Mouse (Mus musculus): ENCODE measurements around the gene Rft1. TPM values are rescaled to one million over a fixed set of nuclear protein-coding genes. Genes with fewer than 3 reads are reported as not detected.

Rft1 gene
- total RNA-seq, 2 experiments from 2014 or later = 3.8 to 4.3 TPM

- no peak for DNase-seq
- intact Hi-C loops (cut with DNase I) = no loop called here
Observed at GRCm38 (mm10) chr14:30666604-30667003, 12.4 kb downstream of the Rft1 start.

GRCm38 (mm10) chr14:30670161-30670560, 16.0 kb downstream of the Rft1 start:
- intact Hi-C loops (cut with DNase I) = loop anchor here (5.0 kb wide), 1 partner anchor 533 kb away; no protein-coding TSS in a partner anchor

GRCm38 (mm10) chr14:30671095-30671985, 17.2 kb downstream of the Rft1 start:
- DNase-seq = no peak
- intact Hi-C loops (cut with DNase I) = loop anchor here (5.0 kb wide), 1 partner anchor 534 kb away; no protein-coding TSS in a partner anchor

More at GRCm38 (mm10) chr14:30670161-30670560, 16.0 kb downstream of the Rft1 start:
- DNase-seq = no peak

- DNase-seq = peak; percentile 79 to 84
- intact Hi-C loops (cut with DNase I) = loop anchor here (1.0 to 5.0 kb wide), 2 partner anchors 81 to 535 kb away; no protein-coding TSS in a partner anchor
Observed at GRCm38 (mm10) chr14:30671986-30672312, 17.8 kb downstream of the Rft1 start.

- DNase-seq = no peak
- intact Hi-C loops (cut with DNase I) = loop anchor here (5.0 kb wide), 1 partner anchor 538 kb away; no protein-coding TSS in a partner anchor
Observed at GRCm38 (mm10) chr14:30674947-30675346, 20.8 kb downstream of the Rft1 start.

- DNase-seq = no peak
- intact Hi-C loops (cut with DNase I) = no loop called here
Observed at GRCm38 (mm10) chr14:30682131-30682530, 28.0 kb downstream of the Rft1 start.

GRCm38 (mm10) chr14:30690685-30691084, 36.5 kb downstream of the Rft1 start:
- intact Hi-C loops (cut with DNase I) = no loop called here

GRCm38 (mm10) chr14:30692439-30692838, 38.3 kb downstream of the Rft1 start:
- intact Hi-C loops (cut with DNase I) = no loop called here
- no peak for DNase-seq

More at GRCm38 (mm10) chr14:30690685-30691084, 36.5 kb downstream of the Rft1 start:
- DNase-seq = no peak

- no peak for DNase-seq
- intact Hi-C loops (cut with DNase I) = loop anchor here (2.0 to 5.0 kb wide), 2 partner anchors 172 to 188 kb away; no protein-coding TSS in a partner anchor
Observed at GRCm38 (mm10) chr14:30694786-30695185, 40.6 kb downstream of the Rft1 start.

- DNase-seq = peak; percentile 48 to 56
- intact Hi-C loops (cut with DNase I) = loop anchor here (2.0 to 5.0 kb wide), 2 partner anchors 171 to 187 kb away; no protein-coding TSS in a partner anchor
Observed at GRCm38 (mm10) chr14:30695609-30696008, 41.4 kb downstream of the Rft1 start.

- intact Hi-C loops (cut with DNase I) = loop anchor here (5.0 kb wide), 1 partner anchor 185 kb away; no protein-coding TSS in a partner anchor
- DNase-seq = no peak
Observed at GRCm38 (mm10) chr14:30697407-30698052, 43.4 kb downstream of the Rft1 start.

- intact Hi-C loops (cut with DNase I) = loop anchor here (5.0 kb wide), 1 partner anchor 183 kb away; no protein-coding TSS in a partner anchor
- DNase-seq = peak in 1 of 2 experiments; percentile 33
Observed at GRCm38 (mm10) chr14:30699656-30700055, 45.5 kb downstream of the Rft1 start.

- intact Hi-C loops (cut with DNase I) = no loop called here
Observed at GRCm38 (mm10) chr14:30702512-30702911, 48.4 kb downstream of the Rft1 start.

GRCm38 (mm10) chr14:30703079-30703478, 48.9 kb downstream of the Rft1 start:
- DNase-seq = no peak
- intact Hi-C loops (cut with DNase I) = no loop called here

More at GRCm38 (mm10) chr14:30702512-30702911, 48.4 kb downstream of the Rft1 start:
- no peak for DNase-seq

GRCm38 (mm10) chr14:30704098-30704855, 50.1 kb downstream of the Rft1 start:
- intact Hi-C loops (cut with DNase I) = no loop called here
- DNase-seq = no peak

GRCm38 (mm10) chr14:30711892-30712291, 57.7 kb downstream of the Rft1 start:
- intact Hi-C loops (cut with DNase I) = no loop called here
- DNase-seq = no peak

- intact Hi-C loops (cut with DNase I) = no loop called here
- DNase-seq = no peak
Observed at GRCm38 (mm10) chr14:30713769-30714168, 59.6 kb downstream of the Rft1 start.

- intact Hi-C loops (cut with DNase I) = loop anchor here (5.0 kb wide), 1 partner anchor 152 kb away; no protein-coding TSS in a partner anchor
- DNase-seq = no peak
Observed at GRCm38 (mm10) chr14:30714799-30715617, 60.8 kb downstream of the Rft1 start, which contains the start of gene Sfmbt1. Gene Sfmbt1 (plus strand): TSS chr14:30714849.

- DNase-seq = peak; percentile 72
- intact Hi-C loops (cut with DNase I) = loop anchor here (5.0 kb wide), 1 partner anchor 152 kb away; no protein-coding TSS in a partner anchor
Observed at GRCm38 (mm10) chr14:30715618-30716050, 61.5 kb downstream of the Rft1 start.
